Mouse (Mus musculus) thymus, adult 18-20 months (tissue): ENCODE data around the gene Hoxc11.

Experiments
- DNase-seq, 2 experiments: peaks; one replicate each; pipeline ENCODE4 v3.0.0; 2022; ENCODE audit warnings: mixed read lengths in 2 of 2

Hoxc11 gene

DNA sequence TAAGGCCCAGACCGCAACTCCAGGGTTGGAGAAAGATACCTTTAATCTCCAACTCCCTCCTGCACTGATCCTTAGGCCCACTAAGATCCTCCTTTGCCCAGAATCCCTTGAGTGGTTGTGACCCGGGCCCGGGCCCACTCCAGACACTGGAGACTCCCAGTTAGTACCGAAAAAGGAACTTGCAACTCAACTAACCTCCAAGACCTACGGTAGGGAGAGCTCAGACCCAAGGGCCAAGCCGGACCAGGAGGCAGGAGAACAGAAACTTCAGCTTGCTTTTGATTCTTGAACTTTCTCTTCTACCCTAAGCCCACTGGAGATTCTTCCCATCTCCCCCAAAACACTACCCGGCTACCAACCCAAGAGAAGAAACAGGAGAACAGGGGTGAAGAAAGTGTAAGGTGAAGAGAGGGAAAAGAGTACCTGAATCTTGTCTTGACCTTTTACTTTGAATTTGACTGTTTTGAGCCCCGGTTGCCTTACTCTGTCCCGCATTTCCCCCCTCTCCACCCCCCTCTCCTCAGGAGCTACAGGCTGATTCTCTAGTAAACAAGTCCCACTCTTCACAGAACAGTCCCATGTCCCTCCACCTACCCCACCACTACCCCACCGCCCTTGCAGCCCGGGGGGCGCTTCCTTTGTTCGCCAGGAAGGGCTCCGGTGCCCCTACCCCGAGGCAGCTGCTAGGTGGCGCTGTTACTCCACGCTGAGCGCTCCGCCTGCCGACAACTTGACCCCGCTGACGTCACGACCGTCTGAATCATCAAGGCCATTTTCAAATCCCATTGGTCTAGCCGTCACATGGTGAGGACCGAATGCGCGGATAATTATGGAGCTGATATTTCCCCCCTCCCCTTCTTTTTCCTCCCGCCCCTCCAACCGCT, 11.9 kb downstream of the Hoxc11 start:
- peak; percentile 22 to 28 for DNase-seq

DNA sequence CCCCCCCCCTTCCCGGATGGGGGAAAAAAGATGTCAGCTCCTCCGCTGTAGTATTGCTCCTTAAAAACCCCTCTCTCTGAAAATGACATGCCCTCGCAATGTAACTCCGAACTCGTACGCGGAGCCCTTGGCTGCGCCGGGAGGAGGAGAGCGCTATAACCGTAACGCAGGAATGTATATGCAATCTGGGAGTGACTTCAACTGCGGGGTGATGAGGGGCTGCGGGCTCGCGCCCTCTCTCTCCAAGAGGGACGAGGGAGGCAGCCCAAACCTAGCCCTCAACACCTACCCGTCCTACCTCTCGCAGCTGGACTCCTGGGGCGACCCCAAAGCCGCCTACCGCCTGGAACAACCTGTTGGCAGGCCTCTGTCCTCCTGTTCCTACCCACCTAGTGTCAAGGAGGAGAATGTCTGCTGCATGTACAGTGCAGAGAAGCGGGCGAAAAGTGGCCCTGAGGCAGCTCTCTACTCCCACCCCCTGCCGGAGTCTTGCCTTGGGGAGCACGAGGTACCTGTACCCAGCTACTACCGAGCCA, 12.6 kb downstream of the Hoxc11 start, which contains the start of gene Hoxc10:
Gene Hoxc10, plus strand, starts transcription at position 21 of the 536 bp plus-strand sequence.
- no peak for DNase-seq

DNA sequence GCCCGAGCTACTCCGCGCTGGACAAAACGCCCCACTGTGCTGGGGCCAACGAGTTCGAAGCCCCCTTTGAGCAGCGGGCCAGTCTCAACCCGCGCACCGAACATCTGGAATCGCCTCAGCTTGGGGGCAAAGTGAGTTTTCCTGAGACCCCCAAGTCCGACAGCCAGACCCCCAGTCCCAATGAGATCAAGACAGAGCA, 13.0 kb downstream of the Hoxc11 start, which contains the start of gene Hoxc5:
Gene Hoxc5, plus strand, starts transcription at position 132 of the 199 bp plus-strand sequence.
- no peak for DNase-seq

DNA sequence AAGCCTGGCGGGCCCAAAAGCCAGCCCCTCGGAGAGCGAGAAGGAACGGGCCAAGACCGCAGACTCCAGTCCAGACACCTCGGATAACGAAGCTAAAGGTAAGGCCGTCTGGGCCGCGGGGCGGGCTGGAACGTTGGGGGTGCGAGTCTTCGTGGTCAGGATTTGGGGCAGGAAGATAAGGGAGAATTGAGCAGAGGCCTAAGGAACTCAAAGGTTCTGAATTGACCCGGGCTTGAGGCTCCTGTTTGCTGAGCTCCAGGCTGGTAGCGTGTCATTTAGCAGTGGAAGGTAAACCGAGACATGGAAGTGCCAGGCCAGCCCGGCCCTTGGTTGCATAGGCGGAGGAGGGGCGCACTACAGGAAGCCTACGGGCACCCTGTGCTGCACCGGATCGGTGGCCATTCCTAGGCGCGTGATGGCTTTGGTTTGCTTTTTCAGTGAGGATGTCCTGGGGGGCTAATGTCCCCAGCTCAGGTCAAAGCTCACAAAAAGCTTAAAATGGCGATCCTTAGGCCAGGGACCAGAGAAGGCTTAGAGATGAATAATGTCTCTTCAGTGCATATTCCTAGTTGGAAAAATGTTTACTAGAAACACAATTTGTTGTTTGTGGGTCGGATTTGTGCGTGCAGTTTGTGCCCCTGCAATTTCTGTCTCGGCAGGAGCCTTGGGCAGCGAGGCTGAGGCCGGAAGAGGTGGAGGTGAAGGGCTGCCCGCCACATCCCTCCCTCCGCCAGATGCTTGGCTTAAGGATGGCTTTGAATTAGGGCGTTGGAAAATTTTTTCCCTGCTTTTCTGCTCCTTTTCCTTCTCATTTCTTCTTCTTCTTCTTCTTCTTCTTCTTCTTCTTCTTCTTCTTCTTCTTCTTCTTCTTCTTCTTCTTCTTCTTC, 13.5 kb downstream of the Hoxc11 start:
- no peak for DNase-seq

DNA sequence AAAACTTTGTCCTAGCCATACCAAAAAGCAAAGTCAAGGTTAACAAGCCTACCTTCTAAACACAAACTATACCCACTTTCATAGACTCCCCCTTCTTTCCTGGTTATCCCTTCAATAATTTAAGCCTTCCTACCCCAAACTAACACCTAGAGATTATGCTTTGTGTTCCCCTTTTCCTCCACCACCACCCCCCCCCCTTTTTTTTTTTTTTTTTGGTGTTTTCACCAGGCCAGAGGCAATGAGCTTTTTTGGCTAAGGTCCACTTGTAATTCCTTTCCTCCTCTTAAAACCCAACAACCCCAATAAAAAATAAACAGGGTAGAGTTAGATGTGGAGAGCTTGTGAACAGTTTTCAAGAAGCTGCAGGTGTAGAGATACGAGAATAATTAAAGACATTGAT, 15.1 kb downstream of the Hoxc11 start:
- no peak for DNase-seq

DNA sequence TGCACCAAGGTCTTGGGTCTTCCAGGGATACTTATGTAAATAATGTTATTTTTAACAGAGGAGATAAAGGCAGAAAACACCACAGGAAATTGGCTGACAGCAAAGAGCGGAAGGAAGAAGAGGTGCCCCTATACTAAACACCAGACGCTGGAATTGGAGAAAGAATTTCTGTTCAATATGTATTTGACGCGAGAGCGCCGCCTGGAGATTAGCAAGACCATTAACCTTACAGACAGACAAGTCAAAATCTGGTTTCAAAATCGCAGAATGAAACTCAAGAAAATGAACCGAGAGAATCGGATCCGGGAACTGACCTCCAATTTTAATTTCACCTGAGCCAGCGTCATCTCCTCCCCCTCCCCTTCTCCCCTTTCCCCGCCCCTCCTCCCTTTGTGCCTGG, 16.5 kb downstream of the Hoxc11 start:
- no peak for DNase-seq

DNA sequence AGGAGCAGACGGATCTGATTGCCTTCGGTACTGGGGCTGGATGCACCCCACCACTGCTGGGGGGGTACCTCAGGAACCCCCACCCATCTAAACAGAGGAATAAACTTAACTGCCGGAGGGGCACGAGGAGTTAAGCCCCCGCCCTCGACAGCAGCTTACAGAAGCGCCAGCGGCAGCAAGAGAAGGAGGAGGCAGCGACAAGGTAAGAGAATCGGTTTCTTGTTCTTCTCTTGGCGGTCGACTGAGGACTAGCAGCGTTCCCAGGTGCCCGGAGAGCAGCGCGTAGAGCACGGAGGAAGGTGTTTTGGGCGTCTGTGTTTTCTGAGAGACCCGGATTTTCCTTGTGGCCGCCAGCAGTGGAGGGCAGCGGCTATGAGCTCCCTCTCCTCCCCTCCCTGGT, 18.0 kb downstream of the Hoxc11 start:
- no peak for DNase-seq

DNA sequence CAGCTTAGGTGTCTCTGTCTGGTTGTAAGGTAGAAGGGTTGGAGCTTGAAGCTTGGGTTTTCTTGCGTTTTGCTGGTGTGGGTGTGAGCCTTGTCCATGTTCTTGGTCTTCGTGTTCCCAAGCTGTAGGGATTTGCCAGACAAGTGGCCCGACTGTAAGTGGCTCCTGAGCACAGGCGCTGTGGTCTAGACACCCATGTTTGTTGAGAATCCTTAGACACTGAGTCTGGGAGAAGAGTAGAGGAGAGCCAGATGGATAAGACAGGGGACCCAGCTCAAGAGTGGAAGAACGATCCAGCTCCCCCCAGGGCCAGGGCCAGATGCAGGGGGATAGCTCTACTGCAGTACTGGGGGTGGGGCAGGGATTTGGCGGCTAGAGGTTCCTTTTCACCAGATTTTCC, 18.5 kb downstream of the Hoxc11 start:
- no peak for DNase-seq

DNA sequence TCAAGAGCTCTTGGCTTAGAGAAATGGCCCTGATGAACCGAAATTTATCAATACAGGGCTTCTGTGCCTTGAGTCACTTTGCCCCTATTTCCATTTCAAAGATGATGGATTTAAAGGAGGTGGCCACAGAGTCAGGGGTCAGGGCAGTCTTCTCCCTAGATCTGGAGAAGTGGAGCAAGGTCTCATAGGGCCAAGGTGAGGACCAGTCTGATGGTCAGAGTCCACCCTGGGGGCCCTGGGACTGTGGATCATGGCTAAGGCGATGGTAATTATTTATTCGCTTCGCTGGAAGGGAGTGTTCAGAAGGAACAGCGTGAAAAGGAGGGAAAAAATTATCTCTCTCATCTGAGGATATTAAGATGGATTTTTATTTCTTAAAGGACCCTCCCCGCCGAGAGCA, 20.8 kb downstream of the Hoxc11 start:
- DNase-seq, result no peak

DNA sequence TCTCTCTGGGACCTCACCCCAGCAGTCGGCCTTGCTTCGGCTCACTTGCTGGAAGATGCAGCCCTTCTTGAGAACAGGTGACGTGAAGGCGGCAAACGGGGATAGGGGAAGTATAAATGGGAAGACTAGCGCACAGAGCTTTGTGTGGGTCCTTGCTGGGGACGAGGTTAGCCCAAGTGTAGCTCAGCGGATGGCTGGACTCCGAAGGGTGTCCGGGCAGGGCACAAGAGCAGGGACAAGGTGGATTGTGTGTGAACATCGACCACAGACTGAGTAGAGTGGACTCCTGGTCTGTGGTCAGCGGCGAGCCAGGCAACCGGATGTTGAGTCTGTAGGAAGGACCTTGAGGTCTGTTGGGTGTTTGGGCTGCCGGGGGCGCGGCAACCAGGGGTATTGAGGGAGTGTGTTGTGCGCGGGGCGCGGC, 21.5 kb downstream of the Hoxc11 start:
- no peak for DNase-seq

DNA sequence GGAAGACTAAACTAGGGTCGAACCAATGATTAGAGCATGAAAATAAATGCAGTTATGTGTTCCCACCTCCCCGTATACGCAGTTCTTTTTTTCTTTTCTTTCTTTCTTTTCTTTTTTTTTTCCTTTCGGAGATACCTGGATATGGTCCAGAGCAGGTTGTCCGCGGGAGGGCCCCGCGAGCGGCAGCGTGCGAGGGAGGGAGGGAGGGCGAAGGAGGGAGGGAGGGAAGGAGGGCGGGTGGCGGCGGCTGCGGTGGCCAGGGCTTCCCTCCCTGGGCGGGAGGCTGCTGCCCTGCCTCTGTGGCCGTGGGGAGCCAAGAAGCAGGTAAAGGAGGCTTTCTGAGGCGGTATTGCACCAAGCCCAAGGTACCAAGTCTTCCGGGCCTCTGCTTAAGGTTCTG, 21.9 kb downstream of the Hoxc11 start, which contains the start of gene Hoxc9:
Gene Hoxc9, plus strand, starts transcription at position 269 of the 400 bp plus-strand sequence.
- no peak for DNase-seq

DNA sequence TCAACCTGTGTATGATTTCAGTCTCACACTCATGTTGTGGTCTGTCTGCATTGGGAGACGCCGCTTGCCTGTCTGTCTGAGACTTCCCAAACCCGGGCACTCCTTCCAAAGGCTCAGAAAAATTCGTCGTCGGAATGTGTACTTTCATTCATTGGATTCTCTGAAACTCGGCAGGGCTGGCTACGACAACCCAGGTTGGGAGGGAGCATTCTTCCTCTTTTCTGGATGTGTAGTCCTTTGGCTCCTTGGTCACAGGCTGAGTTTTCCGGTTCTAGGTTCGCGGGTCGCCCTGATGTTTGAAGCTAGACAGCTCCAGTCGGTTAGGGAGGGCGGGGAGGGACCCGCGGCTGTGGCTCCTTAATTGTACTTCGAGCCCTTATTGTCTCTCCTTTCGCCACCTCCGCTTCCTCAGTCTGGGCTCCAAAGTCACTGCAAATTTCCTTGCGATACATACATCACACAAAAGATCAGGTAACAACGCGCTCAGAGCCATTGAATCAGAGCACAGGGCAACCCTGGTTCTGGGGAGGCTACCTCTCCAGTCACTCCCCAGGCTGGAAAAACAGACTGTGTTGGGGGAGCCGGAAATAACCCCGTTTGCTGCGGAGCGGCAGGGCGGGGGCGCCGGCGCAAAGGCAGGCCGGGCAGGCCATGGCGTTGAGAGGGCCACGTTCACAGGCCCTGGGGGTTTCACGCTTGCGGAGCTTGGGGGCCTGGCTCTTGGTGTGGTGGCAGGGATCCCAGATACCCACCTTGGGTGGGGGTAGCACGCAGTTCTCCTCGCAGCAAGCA, 22.6 kb downstream of the Hoxc11 start:
- no peak for DNase-seq

DNA sequence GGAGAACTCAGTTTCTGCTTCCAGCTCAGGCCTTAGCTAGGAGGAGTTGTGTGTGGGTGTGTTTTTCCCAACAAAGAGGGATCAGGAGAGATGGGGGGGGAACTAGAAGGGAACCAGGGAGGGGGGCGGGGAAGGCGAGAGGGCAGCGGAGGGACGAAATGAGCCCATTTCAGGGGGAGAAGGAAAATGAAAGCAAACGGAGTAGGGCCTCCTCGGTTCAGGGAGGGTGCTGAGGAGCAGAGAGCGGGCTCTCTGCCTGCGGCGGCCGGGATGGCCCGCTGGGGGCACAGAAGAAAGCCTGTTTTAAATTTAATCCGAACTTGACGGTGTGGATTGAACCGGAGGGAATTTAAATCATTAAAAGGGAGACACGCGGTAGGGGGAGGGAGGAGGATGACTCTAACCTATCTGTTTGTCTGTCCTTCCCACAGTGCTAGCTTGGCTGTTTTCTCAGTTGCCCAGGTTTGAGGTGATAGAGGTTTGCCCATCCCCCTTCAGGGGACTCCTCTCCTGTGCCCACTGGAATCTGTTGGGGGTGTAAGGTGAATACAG, 23.3 kb downstream of the Hoxc11 start:
- no peak for DNase-seq

DNA sequence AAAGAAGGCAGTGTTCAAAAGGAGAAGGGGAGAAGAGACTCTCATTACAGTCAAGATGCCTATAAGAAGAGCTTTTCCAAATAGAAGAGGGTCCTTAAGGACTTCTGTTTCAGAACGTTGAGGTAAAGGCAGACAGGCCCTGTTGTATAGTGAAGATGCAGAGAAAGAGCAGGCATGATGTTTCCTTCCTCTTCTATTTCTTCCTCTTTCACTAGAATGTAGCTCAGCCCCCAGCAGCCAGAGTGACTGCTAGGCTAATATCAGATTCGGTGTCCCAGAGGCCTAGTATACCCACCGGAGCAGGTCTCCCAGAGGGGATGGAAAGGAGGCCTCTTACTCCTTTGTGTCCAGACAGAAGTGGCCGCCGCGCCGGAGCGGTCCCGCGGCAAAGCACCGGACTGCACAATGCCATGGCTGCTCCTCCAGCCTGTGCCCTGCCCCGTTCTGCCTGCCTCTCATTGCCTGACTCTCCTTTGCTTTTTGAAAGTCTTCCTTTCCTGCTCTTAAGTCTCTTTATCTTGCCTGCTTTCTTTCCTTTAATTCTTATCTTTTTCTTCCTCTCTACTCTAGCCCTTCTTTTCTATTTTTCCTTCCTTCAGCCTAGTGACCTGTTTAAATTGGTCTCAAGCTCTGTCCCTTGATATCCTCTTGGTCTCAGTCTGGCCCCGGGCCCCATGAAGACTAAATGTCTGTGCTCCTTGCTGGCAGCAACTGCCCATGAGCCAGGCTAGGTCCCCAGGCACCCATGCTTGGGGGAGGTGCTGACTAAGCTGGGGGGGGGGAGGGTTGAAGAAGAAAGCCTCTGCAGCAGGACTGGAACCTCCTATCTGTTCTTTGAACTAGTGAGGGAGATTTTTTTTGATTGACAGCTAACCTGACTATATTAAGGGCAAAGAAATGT, 24.6 kb downstream of the Hoxc11 start:
- DNase-seq, result no peak

DNA sequence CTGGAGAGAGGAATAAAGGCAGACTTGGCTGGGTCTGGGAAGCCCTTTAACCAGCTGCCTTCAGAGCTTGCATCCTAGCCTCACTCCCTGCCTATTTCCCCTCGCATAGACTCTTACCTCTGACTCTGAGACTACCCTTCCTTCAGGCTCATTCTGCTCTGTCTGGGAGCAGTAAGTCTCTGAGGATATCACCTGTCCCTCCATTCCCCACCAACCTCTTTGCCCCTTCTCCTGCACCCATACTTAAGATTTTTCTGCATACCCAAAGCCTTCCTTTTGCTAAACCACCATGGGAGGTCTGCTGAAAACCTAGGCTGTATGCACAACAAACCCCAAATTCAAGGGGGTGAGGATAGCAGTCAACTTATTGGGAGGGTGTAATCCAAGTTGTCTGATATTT, 25.7 kb downstream of the Hoxc11 start:
- no peak for DNase-seq

DNA sequence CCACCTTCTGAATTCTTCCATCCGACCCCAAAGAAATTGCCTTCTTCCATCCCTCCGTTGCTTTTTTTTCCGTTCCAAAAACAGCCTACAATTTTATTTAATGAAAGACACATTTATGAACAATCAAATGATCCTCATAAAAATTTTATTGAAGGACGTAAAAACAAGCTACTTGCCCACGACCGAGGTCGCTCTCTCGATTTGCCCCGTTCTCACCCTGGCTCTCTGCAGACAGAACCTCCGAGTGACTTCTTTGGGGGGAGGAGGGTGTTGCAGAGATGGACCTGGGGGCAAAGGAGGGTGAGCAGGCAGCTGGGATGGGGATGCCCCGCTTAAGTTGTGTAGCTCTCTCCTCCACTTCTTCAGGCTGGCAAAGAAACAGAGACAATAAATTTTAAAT, 26.1 kb downstream of the Hoxc11 start:
- no peak for DNase-seq

DNA sequence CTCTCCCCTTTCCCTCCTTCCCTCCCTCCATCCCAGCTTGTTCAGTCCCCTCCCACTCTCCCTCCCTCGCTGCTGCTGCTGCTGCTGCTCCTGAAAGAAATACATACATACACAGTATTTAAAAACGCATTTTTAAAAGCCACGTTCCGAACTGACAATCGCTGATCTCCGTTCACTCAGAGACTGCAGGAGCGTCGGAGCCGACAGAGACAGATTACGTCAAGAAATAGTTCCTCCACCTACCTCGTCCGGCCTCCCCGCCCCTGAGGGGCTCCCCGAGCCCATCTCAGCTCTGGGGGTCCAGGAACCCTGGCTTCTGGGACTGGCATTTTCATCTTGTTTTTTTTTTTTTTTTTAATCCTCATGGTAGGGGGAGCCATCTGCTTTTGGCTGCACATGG, 26.7 kb downstream of the Hoxc11 start:
- no peak for DNase-seq

DNA sequence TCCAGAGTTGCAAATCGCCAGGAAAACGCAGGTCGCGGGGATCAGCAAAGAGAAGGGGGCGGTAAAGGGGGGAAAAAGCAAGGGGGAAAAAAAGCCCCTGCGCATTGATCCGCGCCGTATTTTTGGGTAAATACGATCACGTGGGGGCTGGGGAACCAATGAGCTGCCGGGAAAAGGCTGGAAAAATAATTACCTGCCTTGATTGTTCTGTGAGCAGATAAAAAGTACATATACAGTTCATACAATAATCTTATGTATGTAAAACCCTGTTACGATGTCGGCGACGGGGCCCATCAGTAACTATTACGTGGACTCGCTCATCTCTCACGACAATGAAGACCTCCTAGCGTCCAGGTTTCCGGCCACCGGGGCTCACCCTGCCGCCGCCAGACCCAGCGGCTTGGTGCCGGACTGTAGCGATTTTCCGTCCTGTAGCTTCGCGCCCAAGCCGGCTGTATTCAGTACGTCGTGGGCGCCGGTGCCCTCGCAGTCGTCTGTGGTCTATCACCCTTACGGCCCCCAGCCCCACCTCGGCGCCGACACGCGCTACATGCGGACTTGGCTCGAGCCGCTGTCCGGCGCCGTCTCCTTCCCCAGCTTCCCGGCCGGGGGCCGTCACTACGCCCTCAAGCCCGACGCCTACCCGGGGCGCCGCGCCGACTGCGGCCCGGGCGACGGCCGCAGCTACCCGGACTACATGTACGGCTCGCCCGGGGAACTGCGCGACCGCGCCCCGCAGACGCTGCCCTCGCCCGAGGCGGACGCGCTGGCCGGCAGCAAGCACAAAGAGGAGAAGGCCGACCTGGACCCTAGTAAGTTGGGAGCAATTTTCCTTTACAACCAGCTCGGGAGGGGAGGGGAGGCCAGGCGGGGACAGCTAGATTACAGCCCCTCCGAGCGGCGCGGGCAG, 27.4 kb downstream of the Hoxc11 start:
- DNase-seq, result no peak

DNA sequence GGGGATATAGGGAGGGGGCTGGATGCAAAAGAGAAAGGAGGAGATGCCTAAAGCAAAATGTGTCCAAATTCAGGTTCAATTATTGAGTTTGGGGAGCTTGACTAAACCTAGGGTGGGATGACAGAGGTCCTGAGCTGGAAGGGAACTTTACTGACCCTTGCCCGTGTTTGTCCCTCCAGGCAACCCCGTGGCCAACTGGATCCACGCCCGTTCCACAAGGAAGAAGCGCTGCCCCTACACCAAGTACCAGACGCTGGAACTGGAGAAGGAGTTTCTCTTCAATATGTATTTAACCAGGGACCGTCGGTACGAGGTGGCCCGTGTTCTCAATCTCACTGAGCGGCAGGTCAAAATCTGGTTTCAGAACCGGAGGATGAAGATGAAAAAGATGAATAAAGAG, 29.5 kb downstream of the Hoxc11 start:
- no peak for DNase-seq

DNA sequence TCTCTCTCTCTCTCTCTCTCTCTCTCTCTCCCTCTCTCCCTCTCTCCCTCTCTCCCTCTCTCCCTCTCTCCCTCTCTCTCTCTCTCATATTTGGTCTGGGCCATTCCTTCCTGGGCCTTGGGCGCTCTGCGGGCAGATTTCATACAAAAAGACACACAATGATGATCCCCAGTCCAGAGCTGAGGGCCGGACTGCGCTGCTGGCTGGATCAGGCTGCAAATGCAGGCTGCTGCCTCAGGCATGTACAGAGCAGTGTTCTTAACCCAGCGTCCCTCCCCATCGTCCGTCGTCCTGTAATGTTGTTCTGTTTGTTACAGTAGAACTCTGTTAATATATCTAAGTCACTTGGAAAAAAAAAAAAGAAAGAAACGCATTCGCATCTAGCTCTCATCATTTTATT, 30.3 kb downstream of the Hoxc11 start:
- no peak for DNase-seq
